Mouse (Mus musculus): ENCODE results near the gene 4930442H23Rik. TPM values are rescaled to one million over a fixed set of nuclear protein-coding genes. Genes with fewer than 3 reads are reported as not detected.
"Not testable (repeated sequence)": the region's sequence is repeated elsewhere in the genome, so short reads cannot be mapped to it uniquely, and the experiment has no call there.

The 4930442H23Rik gene
- not detected in 2 replicates for total RNA-seq (2014; fragmentation: Nextera tagmentation)
- total RNA-seq (2017): not detected in 2 replicates
- polyA plus RNA-seq (2012): not detected in 2 replicates

- Histone ChIP-seq H3K9me3 (replicated peaks) (no peaks in the 10 kb centered on the region), H3K36me3 (replicated peaks) (peaks cover 86% of the 10 kb centered on the region), H3K27me3 (ENCODE audit: insufficient read depth, low read length) (no peaks in the 10 kb centered on the region), H3K4me1 (ENCODE audit: insufficient read depth, low read depth, low read length) (peaks cover 64% of the 10 kb centered on the region), H3K4me3 (ENCODE audit: low read depth, low read length) (peak within 1 kb of the TSS; percentile 78)
- ATAC-seq (ENCODE audit: extremely low read depth, insufficient number of reproducible peaks, low FRiP score, poor library complexity, severe bottlenecking) (no peak), DNase-seq (ENCODE audit: low spot score) (no peak)
- TF ChIP-seq CTCF (IDR thresholded peaks at IDR 0.05; ENCODE audit: low read depth, low read length) (no peak), POLR2AphosphoS5 (IDR thresholded peaks at IDR 0.05; ENCODE audit: insufficient replicate concordance, low read depth, low read length) (peak; percentile 77)
Measured at GRCm38 (mm10) chr10:81183805-81184204, at the start of gene 4930442H23Rik. 4930442H23Rik (minus strand) TSS chr10:81183849.

- DNase-seq (ENCODE audit: low spot score) (no peak), ATAC-seq (ENCODE audit: extremely low read depth, insufficient number of reproducible peaks, low FRiP score, poor library complexity, severe bottlenecking) (no peak)
- Histone ChIP-seq H3K4me1 (ENCODE audit: insufficient read depth, low read depth, low read length) (peaks cover 32% of the 10 kb centered on the region), H3K9me3 (replicated peaks) (no peaks in the 10 kb centered on the region), H3K4me3 (ENCODE audit: low read depth, low read length) (peak overlapping the region; percentile 79), H3K36me3 (replicated peaks) (peaks cover 14% of the 10 kb centered on the region), H3K27me3 (ENCODE audit: insufficient read depth, low read length) (peaks cover 36% of the 10 kb centered on the region)
- TF ChIP-seq POLR2AphosphoS5 (IDR thresholded peaks at IDR 0.05; ENCODE audit: insufficient replicate concordance, low read depth, low read length) (no peak), GATA2 (IDR thresholded peaks at IDR 0.05; ENCODE audit: borderline replicate concordance, low read depth, low read length) (no peak), TAL1 (conservative IDR thresholded peaks at IDR 0.05; ENCODE audit: low read depth, low read length) (no peak), CTCF (IDR thresholded peaks at IDR 0.05; ENCODE audit: low read depth, low read length) (no peak), GATA1 (IDR thresholded peaks at IDR 0.05; ENCODE audit: borderline replicate concordance, low read length) (no peak)
Measured at GRCm38 (mm10) chr10:81233226-81233585, 49.6 kb upstream of the 4930442H23Rik start.

GRCm38 (mm10) chr10:81232580-81233225, 49.1 kb upstream of the 4930442H23Rik start, which contains the start of gene Zfr2:
Zfr2 (plus strand) TSS chr10:81233155.
- Histone ChIP-seq H3K9me3 (replicated peaks) (no peaks in the 10 kb centered on the region), H3K4me3 (ENCODE audit: low read depth, low read length) (peak within 1 kb of the TSS; percentile 79), H3K27me3 (ENCODE audit: insufficient read depth, low read length) (peaks cover 36% of the 10 kb centered on the region), H3K36me3 (replicated peaks) (peaks cover 14% of the 10 kb centered on the region), H3K4me1 (ENCODE audit: insufficient read depth, low read depth, low read length) (peaks cover 27% of the 10 kb centered on the region)
- no peak for TF ChIP-seq TAL1 (conservative IDR thresholded peaks at IDR 0.05; ENCODE audit: low read depth, low read length)
- TF ChIP-seq POLR2AphosphoS5 (IDR thresholded peaks at IDR 0.05; ENCODE audit: insufficient replicate concordance, low read depth, low read length): no peak
- no peak for TF ChIP-seq CTCF (IDR thresholded peaks at IDR 0.05; ENCODE audit: low read depth, low read length)
- no peak for TF ChIP-seq GATA1 (IDR thresholded peaks at IDR 0.05; ENCODE audit: borderline replicate concordance, low read length)
- TF ChIP-seq GATA2 (IDR thresholded peaks at IDR 0.05; ENCODE audit: borderline replicate concordance, low read depth, low read length): no peak
- ATAC-seq (ENCODE audit: extremely low read depth, insufficient number of reproducible peaks, low FRiP score, poor library complexity, severe bottlenecking) (peak; percentile 90), DNase-seq (ENCODE audit: low spot score) (peak; percentile 97)

- ATAC-seq (ENCODE audit: extremely low read depth, insufficient number of reproducible peaks, low FRiP score, poor library complexity, severe bottlenecking): no peak
- H3K4me1 ChIP-seq (ENCODE audit: insufficient read depth, low read depth, low read length): peaks cover 21% of the 10 kb centered on the region
- H3K9me3 ChIP-seq (replicated peaks): no peaks in the 10 kb centered on the region
- H3K4me3 ChIP-seq (ENCODE audit: low read depth, low read length): no peak overlapping the region
- peaks cover 14% of the 10 kb centered on the region for H3K36me3 ChIP-seq (replicated peaks)
- TF ChIP-seq CTCF (IDR thresholded peaks at IDR 0.05; ENCODE audit: low read depth, low read length) (no peak), GATA1 (IDR thresholded peaks at IDR 0.05; ENCODE audit: borderline replicate concordance, low read length) (no peak), POLR2AphosphoS5 (IDR thresholded peaks at IDR 0.05; ENCODE audit: insufficient replicate concordance, low read depth, low read length) (no peak), GATA2 (IDR thresholded peaks at IDR 0.05; ENCODE audit: borderline replicate concordance, low read depth, low read length) (no peak), TAL1 (conservative IDR thresholded peaks at IDR 0.05; ENCODE audit: low read depth, low read length) (no peak)
- peaks cover 38% of the 10 kb centered on the region for H3K27me3 ChIP-seq (ENCODE audit: insufficient read depth, low read length)
- DNase-seq (ENCODE audit: low spot score): no peak
Measured at GRCm38 (mm10) chr10:81231436-81231835, 47.8 kb upstream of the 4930442H23Rik start.

- H3K4me1 ChIP-seq (ENCODE audit: insufficient read depth, low read depth, low read length): peaks cover 21% of the 10 kb centered on the region
- DNase-seq (ENCODE audit: low spot score) (no peak), ATAC-seq (ENCODE audit: extremely low read depth, insufficient number of reproducible peaks, low FRiP score, poor library complexity, severe bottlenecking) (no peak)
- H3K27me3 ChIP-seq (ENCODE audit: insufficient read depth, low read length): peaks cover 37% of the 10 kb centered on the region
- H3K9me3 ChIP-seq (replicated peaks): no peaks in the 10 kb centered on the region
- peaks cover 11% of the 10 kb centered on the region for H3K36me3 ChIP-seq (replicated peaks)
- H3K4me3 ChIP-seq (ENCODE audit: low read depth, low read length): no peak within 1 kb of the TSS
- no peak for TF ChIP-seq POLR2AphosphoS5 (IDR thresholded peaks at IDR 0.05; ENCODE audit: insufficient replicate concordance, low read depth, low read length)
Measured at GRCm38 (mm10) chr10:81230438-81231332, 47.0 kb upstream of the 4930442H23Rik start, which contains the start of gene Atcay. Atcay (minus strand) TSS chr10:81230833.

- peaks cover 4% of the 10 kb centered on the region for H3K36me3 ChIP-seq (replicated peaks)
- H3K9me3 ChIP-seq (replicated peaks): no peaks in the 10 kb centered on the region
- no peak overlapping the region for H3K4me3 ChIP-seq (ENCODE audit: low read depth, low read length)
- DNase-seq (ENCODE audit: low spot score): no peak
- peaks cover 21% of the 10 kb centered on the region for H3K4me1 ChIP-seq (ENCODE audit: insufficient read depth, low read depth, low read length)
- ATAC-seq (ENCODE audit: extremely low read depth, insufficient number of reproducible peaks, low FRiP score, poor library complexity, severe bottlenecking): no peak
- TF ChIP-seq GATA1 (IDR thresholded peaks at IDR 0.05; ENCODE audit: borderline replicate concordance, low read length) (no peak), CTCF (IDR thresholded peaks at IDR 0.05; ENCODE audit: low read depth, low read length) (no peak), GATA2 (IDR thresholded peaks at IDR 0.05; ENCODE audit: borderline replicate concordance, low read depth, low read length) (no peak), POLR2AphosphoS5 (IDR thresholded peaks at IDR 0.05; ENCODE audit: insufficient replicate concordance, low read depth, low read length) (no peak), TAL1 (conservative IDR thresholded peaks at IDR 0.05; ENCODE audit: low read depth, low read length) (no peak)
- peaks cover 37% of the 10 kb centered on the region for H3K27me3 ChIP-seq (ENCODE audit: insufficient read depth, low read length)
Measured at GRCm38 (mm10) chr10:81229735-81230437, 46.2 kb upstream of the 4930442H23Rik start.

- not testable (repeated sequence) for ATAC-seq (ENCODE audit: extremely low read depth, insufficient number of reproducible peaks, low FRiP score, poor library complexity, severe bottlenecking); H3K9me3 ChIP-seq (replicated peaks); H3K4me3 ChIP-seq (ENCODE audit: low read depth, low read length); DNase-seq (ENCODE audit: low spot score); H3K36me3 ChIP-seq (replicated peaks)
- H3K27me3 ChIP-seq (ENCODE audit: insufficient read depth, low read length): peaks cover 31% of the 10 kb centered on the region
- H3K4me1 ChIP-seq (ENCODE audit: insufficient read depth, low read depth, low read length): peaks cover 12% of the 10 kb centered on the region
Measured at GRCm38 (mm10) chr10:81223731-81224130, 40.1 kb upstream of the 4930442H23Rik start.
